Mouse (Mus musculus) bone marrow, adult 2 months (tissue): ENCODE measurements at regions not wholly inside any gene's neighbourhood (a gene's known extent, or its start where the extent isn't known, plus 50 kb on each side); places are given as distances from the start of the nearest gene placed in this dataset.
A peak's percentile ranks its signal among the peaks of the same experiment; 100 is the strongest.

ENCODE experiments used
- H3K27ac ChIP-seq: fragments of 200-500 bp; 2 replicates; pipeline ENCODE4 v1.5.1; 2012; ENCODE audit warnings: low read depth, mild to moderate bottlenecking, control low read depth, inconsistent platforms, low read length; ENCODE audit not compliant: control insufficient read depth, poor library complexity, insufficient read depth
- H3K4me1 ChIP-seq: fragments of 200-500 bp; 2 replicates; pipeline ENCODE4 v1.6.1; 2011; ENCODE audit warnings: low read length; ENCODE audit not compliant: control insufficient read depth, insufficient read depth
- H3K4me3 ChIP-seq: fragments of 200-500 bp; replicated peaks from 2 replicates; pipeline ENCODE3; 2011; ENCODE audit warnings: mild to moderate bottlenecking, low read depth, low read length, control low read depth; ENCODE audit not compliant: control insufficient read depth
- CTCF ChIP-seq: fragments of 200-500 bp; IDR thresholded peaks from 2 replicates; pipeline ENCODE4 v1.5.1; 2011; ENCODE audit warnings: low read length, control low read depth; ENCODE audit not compliant: control insufficient read depth, insufficient read depth
- POLR2A ChIP-seq: fragments of 200-500 bp; IDR thresholded peaks from 2 replicates; pipeline ENCODE4 v1.6.1; 2011; ENCODE audit warnings: low read depth, mild to moderate bottlenecking, control low read depth, low read length, borderline replicate concordance; ENCODE audit not compliant: control insufficient read depth
- WGBS: fragments of 180-500 bp; shearing (Covaris S2); methylation state at CpG from one replicate; pipeline ENCODE4 v1.1.7; 2018; 5-methylcytosine and 5-hydroxymethylcytosine counted together

GRCm38 (mm10) chr10:99458047-99458446, 195.0 kb downstream of the Dusp6 start:
- H3K4me1 ChIP-seq: peaks cover 5% of the 10 kb centered on the region; the same call in 1 of the 2 replicates
- no peak overlapping the region for H3K27ac ChIP-seq
- WGBS: 15% methylated on average over 3 of the region's 3 CpGs
- TF ChIP-seq POLR2A (no peak), CTCF (no peak)
- H3K4me3 ChIP-seq: no peak overlapping the region

GRCm38 (mm10) chr10:99459171-99459660, 196.2 kb downstream of the Dusp6 start:
- no peak for TF ChIP-seq POLR2A
- peaks cover 5% of the 10 kb centered on the region; the same call in 1 of the 2 replicates for H3K4me1 ChIP-seq
- H3K27ac ChIP-seq: peak overlapping the region; percentile 74
- peak overlapping the region; percentile 52 for H3K4me3 ChIP-seq
- WGBS: 30% methylated on average over 9 of the region's 9 CpGs

DNA sequence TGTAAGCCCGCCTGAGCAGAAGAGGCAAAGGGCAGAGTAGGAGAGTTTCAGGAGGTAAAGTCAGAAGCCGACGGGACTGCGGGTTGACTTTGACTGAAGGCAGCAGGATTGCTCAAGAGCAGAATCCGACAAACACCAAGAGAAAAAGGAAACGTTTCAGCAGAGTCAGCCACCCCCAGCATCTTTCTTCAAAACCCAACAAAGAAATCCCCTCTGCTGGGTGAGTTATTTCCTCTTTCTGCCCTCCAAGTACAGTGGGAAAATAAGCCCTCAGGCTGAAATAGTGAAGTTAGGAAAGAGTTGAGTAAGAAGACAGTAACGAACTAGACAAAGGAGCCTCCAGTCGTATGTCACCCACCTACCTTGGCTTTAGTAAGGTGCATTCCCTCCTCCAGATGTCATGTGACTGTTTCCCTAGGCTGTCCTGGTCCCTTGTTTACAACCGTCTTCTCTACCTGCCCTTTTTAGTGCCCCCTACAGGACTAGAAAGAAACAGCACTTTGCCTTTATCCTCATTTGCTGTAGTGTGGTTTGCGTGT, 196.9 kb downstream of the Dusp6 start:
- H3K27ac ChIP-seq: peak overlapping the region; percentile 74
- under 1% methylated on average over 10 of the region's 10 CpGs for WGBS
- peak overlapping the region; percentile 54 for H3K4me3 ChIP-seq
- peaks cover 5% of the 10 kb centered on the region; the same call in 1 of the 2 replicates for H3K4me1 ChIP-seq
- no peak for TF ChIP-seq POLR2A
- TF ChIP-seq CTCF: peak; percentile 36

- TF ChIP-seq POLR2A: no peak
- no peak for TF ChIP-seq CTCF
- H3K4me3 ChIP-seq: peak overlapping the region; percentile 52
- H3K27ac ChIP-seq: peak overlapping the region; percentile 94
- WGBS: under 1% methylated on average over 17 of the region's 17 CpGs
- peaks cover 5% of the 10 kb centered on the region; the same call in 1 of the 2 replicates for H3K4me1 ChIP-seq
Observed at GRCm38 (mm10) chr10:99460847-99461445, 197.9 kb downstream of the Dusp6 start.

- Histone ChIP-seq H3K27ac (peak overlapping the region; percentile 94), H3K4me3 (peak overlapping the region; percentile 52), H3K4me1 (peaks cover 5% of the 10 kb centered on the region; the same call in 1 of the 2 replicates)
- WGBS: under 1% methylated on average over 13 of the region's 13 CpGs
- no peak for TF ChIP-seq POLR2A
- no peak for TF ChIP-seq CTCF
Observed at GRCm38 (mm10) chr10:99461446-99461966, 198.5 kb downstream of the Dusp6 start.

DNA sequence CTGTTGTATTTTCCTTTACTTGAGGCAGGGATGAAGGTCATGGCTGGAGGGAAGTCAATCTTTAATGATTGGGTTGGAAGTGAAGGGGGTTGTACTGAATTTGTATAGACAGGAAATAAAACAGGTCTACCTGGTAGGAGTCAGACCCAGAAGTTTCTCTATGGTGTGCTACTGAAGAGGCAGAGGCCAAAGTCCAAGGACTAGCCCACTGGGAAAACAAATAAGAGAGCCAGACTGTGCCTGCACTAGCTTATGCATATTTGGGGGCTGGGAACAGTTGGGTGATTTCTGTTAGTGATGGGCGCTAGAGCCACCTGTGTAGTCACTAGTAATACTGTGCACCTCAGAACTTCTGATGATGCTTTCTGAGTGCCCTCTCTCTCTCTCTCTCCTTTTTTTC, 203.7 kb downstream of the Dusp6 start:
- H3K27ac ChIP-seq: peak overlapping the region; percentile 86; the same call in 1 of the 2 replicates

GRCm38 (mm10) chr10:99467319-99467842, 204.3 kb downstream of the Dusp6 start:
- Histone ChIP-seq H3K4me1 (peaks cover under 1% of the 10 kb centered on the region; the same call in 1 of the 2 replicates), H3K27ac (peak overlapping the region; percentile 86), H3K4me3 (peak overlapping the region; percentile 38)
- 4% methylated on average over 9 of the region's 9 CpGs for WGBS
- TF ChIP-seq CTCF (no peak), POLR2A (no peak)

More for the DNA sequence above, 203.7 kb downstream of the Dusp6 start:
- H3K4me1 ChIP-seq: peaks cover 1% of the 10 kb centered on the region; the same call in 1 of the 2 replicates
- TF ChIP-seq POLR2A: no peak
- TF ChIP-seq CTCF: no peak
- peak overlapping the region; percentile 27 for H3K4me3 ChIP-seq
- 82% methylated on average over 1 of the region's 1 CpGs for WGBS

- no peak overlapping the region; the same call in 1 of the 2 replicates for H3K27ac ChIP-seq
- 76% methylated on average over 3 of the region's 3 CpGs for WGBS
- no peak for TF ChIP-seq POLR2A
Observed at GRCm38 (mm10) chr10:99468971-99469370, 205.9 kb downstream of the Dusp6 start.

More at GRCm38 (mm10) chr10:99468971-99469370, 205.9 kb downstream of the Dusp6 start:
- no peak overlapping the region for H3K4me3 ChIP-seq
- H3K4me1 ChIP-seq: no peaks in the 10 kb centered on the region; the same call in 1 of the 2 replicates
